27 mouse cellular contexts compared by ENCODE assay signal in genomic region chr12:97918416-97918815, GRCm38 (mm10).
DNase-seq lines count a peak whose midpoint lies in the region; ATAC-seq lines count a peak whose summit lies in the region.
"Had no signal": no experiment of that assay in that cellular context is flagged by ENCODE, and none has a peak within 500 bp of the region (broad histone marks: within the 10 kb centered on the region; RNA-seq: fewer than 3 reads in every experiment).

No protein-coding gene starts in this region.

- H3K9me3 ChIP-seq in forebrain, embryonic 10.5 days, result no peaks in the 10 kb centered on the region
- H3K9me3 ChIP-seq: embryonic facial prominence, embryonic 12.5 days; embryonic facial prominence, embryonic 15.5 days; forebrain, embryonic 12.5 days; forebrain, embryonic 15.5 days; heart, embryonic 12.5 days; heart, embryonic 15.5 days; hindbrain, embryonic 10.5 days; hindbrain, embryonic 13.5 days had no signal

- no peaks in the 10 kb centered on the region for H3K36me3 ChIP-seq in forebrain, embryonic 10.5 days (replicated peaks)
- H3K36me3 ChIP-seq: embryonic facial prominence, embryonic 12.5 days; embryonic facial prominence, embryonic 15.5 days; forebrain, embryonic 12.5 days; forebrain, embryonic 15.5 days; heart, embryonic 12.5 days; heart, embryonic 15.5 days; hindbrain, embryonic 10.5 days; hindbrain, embryonic 13.5 days had no signal

- ATAC-seq in frontal cortex, adult (ENCODE audit: low TSS enrichment), result peak; percentile 94
- ATAC-seq: activated CD4-positive, CD25-positive, alpha-beta regulatory T cell, adult 4 months; forebrain, embryonic 15.5 days; hindbrain, embryonic 16.5 days had no signal

- no peak overlapping the region for H3K4me3 ChIP-seq in forebrain, embryonic 10.5 days
- H3K4me3 ChIP-seq: embryonic facial prominence, embryonic 12.5 days; embryonic facial prominence, embryonic 15.5 days; forebrain, embryonic 12.5 days; forebrain, embryonic 15.5 days; heart, embryonic 12.5 days; heart, embryonic 15.5 days; hindbrain, embryonic 10.5 days; hindbrain, embryonic 13.5 days had no signal

- H3K27ac ChIP-seq in forebrain, embryonic 10.5 days, result no peak overlapping the region
- H3K27ac ChIP-seq: embryonic facial prominence, embryonic 12.5 days; embryonic facial prominence, embryonic 15.5 days; forebrain, embryonic 12.5 days; forebrain, embryonic 15.5 days; heart, embryonic 15.5 days; hindbrain, embryonic 10.5 days; hindbrain, embryonic 13.5 days had no signal

- WGBS in forebrain, embryonic 10.5 days, result 94% methylated on average over 3 of the region's 3 CpGs

- peaks cover 9% of the 10 kb centered on the region for H3K4me1 ChIP-seq in forebrain, embryonic 10.5 days
- H3K4me1 ChIP-seq: embryonic facial prominence, embryonic 12.5 days; embryonic facial prominence, embryonic 15.5 days; forebrain, embryonic 15.5 days; heart, embryonic 12.5 days; heart, embryonic 15.5 days had no signal

- no peak for DNase-seq in frontal cortex, postnatal 25 days (ENCODE audit: low spot score in 2 of 2)
- DNase-seq in layer of hippocampus, adult 9-11 months, result peak; percentile 5
- DNase-seq in layer of hippocampus, adult 9-10 months (ENCODE audit: low spot score), result no peak
- DNase-seq in right cerebral cortex, adult 18-20 months, result peak; percentile 19
- DNase-seq in right cerebral cortex, postnatal 14 days, result no peak
- peak; percentile 61 for DNase-seq in telencephalon, adult 2 months (ENCODE audit: low read depth, low spot score)
- DNase-seq in forebrain, embryonic 10.5 days (ENCODE audit: extremely low spot score, low spot score), result no peak
- DNase-seq: adrenal gland, adult 8-10 months; adrenal gland, postnatal 25 days; cerebellum, adult 18-20 months; cerebellum, adult 9-10 months; cerebellum, postnatal 14 days; gastrocnemius, postnatal 25 days; heart, adult 18-20 months; heart, postnatal 10 days; heart, postnatal 36 days had no signal

- H3K27me3 ChIP-seq in forebrain, embryonic 10.5 days (ENCODE audit: poor library complexity, severe bottlenecking), result no peaks in the 10 kb centered on the region
- H3K27me3 ChIP-seq: embryonic facial prominence, embryonic 12.5 days; embryonic facial prominence, embryonic 15.5 days; forebrain, embryonic 12.5 days; forebrain, embryonic 15.5 days; heart, embryonic 12.5 days; heart, embryonic 15.5 days; hindbrain, embryonic 13.5 days had no signal

Comparison
In these comparisons a context has a peak if more than half of its experiments do, and no peak if none do; other contexts are left out.
1. DNase-seq: peak in layer of hippocampus, adult 9-11 months (single experiment), right cerebral cortex, adult 18-20 months (single experiment) and telencephalon, adult 2 months (single experiment); none in frontal cortex, postnatal 25 days (0 of 2), layer of hippocampus, adult 9-10 months (single experiment), right cerebral cortex, postnatal 14 days (single experiment) and forebrain, embryonic 10.5 days (single experiment).